ENCODE assay signal across 25 mouse cellular contexts in the genomic region with DNA sequence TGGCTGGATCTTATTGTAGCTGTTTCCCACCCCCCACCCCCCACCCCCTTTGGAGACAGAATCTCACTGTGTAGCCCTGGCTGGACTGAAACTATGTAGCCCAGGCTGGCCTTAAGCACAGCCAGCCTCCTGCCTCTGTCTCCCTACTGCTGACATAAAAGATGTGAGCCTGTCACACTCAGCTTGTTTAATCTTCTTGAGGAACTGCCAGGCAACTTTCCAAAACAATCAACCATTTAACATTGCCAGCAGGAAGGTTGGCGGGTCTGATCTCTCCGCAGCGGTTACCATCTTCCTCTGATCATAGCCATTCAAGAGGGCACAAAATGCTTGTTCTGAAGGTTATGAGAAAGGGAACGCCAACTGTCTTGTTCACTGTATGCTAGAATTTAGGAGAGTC.
"Had no signal": no experiment of that assay in that cellular context is flagged by ENCODE, and none has a peak within 500 bp of the region (broad histone marks: within the 10 kb centered on the region; RNA-seq: fewer than 3 reads in every experiment).

No protein-coding gene starts in this region.

- H3K4me3 ChIP-seq: heart, embryonic 13.5 days; heart, embryonic 15.5 days; hindbrain, embryonic 13.5 days; hindbrain, embryonic 15.5 days; kidney, embryonic 15.5 days; left cerebral cortex, adult 2 months; limb, embryonic 10.5 days; limb, embryonic 12.5 days; liver, embryonic 13.5 days; liver, embryonic 15.5 days had no signal

- H3K9me3 ChIP-seq: heart, embryonic 13.5 days; heart, embryonic 15.5 days; hindbrain, embryonic 13.5 days; hindbrain, embryonic 15.5 days; kidney, embryonic 15.5 days; limb, embryonic 10.5 days; limb, embryonic 12.5 days; liver, embryonic 13.5 days; liver, embryonic 15.5 days had no signal

- H3K36me3 ChIP-seq: heart, embryonic 13.5 days; heart, embryonic 15.5 days; hindbrain, embryonic 13.5 days; hindbrain, embryonic 15.5 days; kidney, embryonic 15.5 days; limb, embryonic 10.5 days; limb, embryonic 12.5 days; liver, embryonic 13.5 days; liver, embryonic 15.5 days had no signal

- ATAC-seq: intestine, embryonic 16.5 days had no signal

- H3K27me3 ChIP-seq: heart, embryonic 13.5 days; heart, embryonic 15.5 days; hindbrain, embryonic 13.5 days; hindbrain, embryonic 15.5 days; kidney, embryonic 15.5 days; limb, embryonic 12.5 days had no signal

- DNase-seq: gastrocnemius, postnatal 14 days; gastrocnemius, postnatal 36 days; heart, adult 18-20 months; heart, postnatal 14 days; heart, postnatal 36 days; kidney, adult 11 months; kidney, adult 2 months; kidney, adult 9 months; kidney, postnatal 14 days; kidney, postnatal 36 days; layer of hippocampus, adult 9-11 months; liver; liver, embryonic 13.5 days had no signal

- H3K4me2 ChIP-seq: heart, embryonic 11.5 days; heart, embryonic 13.5 days; heart, embryonic 15.5 days; hindbrain, embryonic 13.5 days; hindbrain, embryonic 15.5 days; kidney, embryonic 15.5 days; limb, embryonic 12.5 days; liver, embryonic 13.5 days; liver, embryonic 15.5 days had no signal

- H3K9ac ChIP-seq: heart, embryonic 13.5 days; heart, embryonic 15.5 days; hindbrain, embryonic 13.5 days; hindbrain, embryonic 15.5 days; kidney, embryonic 15.5 days; limb, embryonic 12.5 days; liver, embryonic 13.5 days; liver, embryonic 15.5 days had no signal

- H3K27ac ChIP-seq: heart, embryonic 13.5 days; heart, embryonic 15.5 days; hindbrain, embryonic 13.5 days; hindbrain, embryonic 15.5 days; kidney, embryonic 15.5 days; kidney, postnatal 0 days; left cerebral cortex, adult 2 months; limb, embryonic 10.5 days; limb, embryonic 12.5 days; liver, embryonic 13.5 days; liver, embryonic 15.5 days had no signal
